Mouse (Mus musculus) urinary bladder, adult 18-20 months (tissue): Measurements from ENCODE around the gene Ilf2.

Experiments used
- DNase-seq, 2 experiments: peaks; one replicate each; pipeline ENCODE4 v3.0.0; 2022; ENCODE audit warnings: low spot score in 2 of 2, mixed read lengths in 2 of 2

Ilf2 gene

DNA sequence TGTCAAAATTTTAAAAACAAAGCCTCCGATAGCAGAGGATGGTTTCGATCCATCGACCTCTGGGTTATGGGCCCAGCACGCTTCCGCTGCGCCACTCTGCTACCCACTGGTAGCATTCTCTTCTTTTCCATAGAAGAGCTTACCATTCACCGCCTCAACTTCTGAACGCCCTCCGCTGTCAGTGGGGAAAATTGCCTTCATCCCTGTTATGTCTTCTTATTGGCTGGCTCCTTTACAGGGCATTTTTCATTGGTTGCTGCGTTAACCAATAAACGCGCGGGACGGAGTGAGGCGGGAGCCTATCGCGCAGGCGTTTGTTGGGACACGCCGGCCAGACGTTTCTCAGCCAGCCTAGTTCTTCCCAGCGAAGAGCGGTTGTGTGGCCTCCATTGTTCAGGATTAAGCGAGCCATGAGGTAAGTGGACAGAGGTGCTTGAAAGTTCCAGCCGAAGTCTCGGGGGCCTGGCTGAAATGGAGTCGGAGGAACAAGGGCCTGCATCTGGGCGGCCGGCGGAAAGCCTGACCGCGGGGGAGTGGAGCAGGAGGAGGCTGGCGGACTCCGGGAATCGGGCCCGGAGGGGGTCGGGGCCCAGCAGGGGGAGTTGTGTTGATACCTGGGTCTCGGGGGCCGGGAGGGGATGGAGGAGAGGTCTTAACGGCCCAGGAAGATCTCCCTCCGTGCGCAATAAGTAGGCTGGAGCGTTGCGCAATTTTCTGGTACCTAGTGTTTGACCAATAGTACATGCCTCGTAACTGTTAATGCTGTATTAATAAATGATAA, at the start of gene Ilf2:
Gene Ilf2, plus strand, starts transcription at position 296 of the 781 bp plus-strand sequence.
- peak; percentile 83 to 93 for DNase-seq

GRCm38 (mm10) chr3:90427574-90427973, 48.4 kb upstream of the Ilf2 start:
- DNase-seq, result no peak

DNA sequence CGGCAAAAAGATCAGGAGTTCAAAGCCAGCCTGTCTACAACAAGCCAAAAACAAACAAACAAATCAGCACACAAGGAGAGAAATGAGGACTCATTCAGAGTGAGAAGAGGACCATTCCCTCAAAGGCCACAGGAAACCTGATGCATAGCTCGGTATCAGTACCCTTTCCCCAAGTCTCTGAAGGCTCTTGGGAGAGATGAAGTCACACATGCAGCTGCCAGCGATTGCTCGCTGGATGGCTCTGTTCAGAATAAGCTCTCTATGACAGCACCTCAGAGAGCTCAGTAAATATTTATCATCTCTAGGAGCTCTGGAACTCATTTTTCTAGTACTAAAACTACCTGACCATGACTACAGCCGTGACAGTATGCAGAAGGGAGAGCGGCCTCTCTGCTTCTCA, 47.7 kb upstream of the Ilf2 start:
- DNase-seq, result no peak

DNA sequence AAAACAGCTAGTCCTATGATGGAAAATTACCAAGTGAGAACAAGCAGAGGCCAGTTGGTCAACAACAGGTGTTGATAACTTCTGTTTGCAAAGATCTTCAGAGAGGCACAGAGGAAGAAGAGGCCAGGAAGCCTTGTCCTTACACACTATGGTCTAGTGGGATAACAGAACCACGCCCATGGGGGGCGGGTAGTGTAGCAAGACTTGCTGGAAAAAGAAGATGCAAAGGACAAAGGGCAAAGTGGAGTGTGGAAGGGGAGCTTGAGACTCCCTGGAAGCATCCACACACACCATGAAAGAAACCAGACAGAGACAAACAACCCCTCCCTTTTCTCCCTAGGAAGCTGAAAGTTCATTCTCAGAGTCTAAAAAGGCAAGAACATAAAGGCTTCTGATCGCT, 46.4 kb upstream of the Ilf2 start:
- DNase-seq, result no peak

GRCm38 (mm10) chr3:90432348-90432747, 43.6 kb upstream of the Ilf2 start:
- DNase-seq, result no peak

DNA sequence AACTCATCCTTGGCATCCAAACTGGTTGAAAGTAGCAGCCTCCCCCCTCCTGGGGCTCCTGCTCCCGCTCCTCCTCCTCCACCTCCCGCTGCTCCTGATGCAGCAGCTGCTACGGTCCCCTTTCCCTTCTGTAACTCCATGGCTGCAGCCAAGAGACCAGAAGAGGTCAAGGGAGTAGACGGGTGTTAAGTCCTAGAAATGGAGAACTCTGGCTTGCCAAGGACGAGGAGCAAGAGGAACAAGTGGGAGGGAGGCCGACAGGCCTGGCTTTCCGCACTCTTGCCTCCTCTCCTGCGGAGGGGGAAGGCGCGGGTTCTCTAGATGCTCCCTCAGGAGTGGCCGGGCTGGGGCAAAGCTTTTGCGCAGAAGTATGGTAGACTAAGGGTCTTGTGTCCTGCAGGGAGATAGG, 43.1 kb upstream of the Ilf2 start:
- DNase-seq, result no peak

DNA sequence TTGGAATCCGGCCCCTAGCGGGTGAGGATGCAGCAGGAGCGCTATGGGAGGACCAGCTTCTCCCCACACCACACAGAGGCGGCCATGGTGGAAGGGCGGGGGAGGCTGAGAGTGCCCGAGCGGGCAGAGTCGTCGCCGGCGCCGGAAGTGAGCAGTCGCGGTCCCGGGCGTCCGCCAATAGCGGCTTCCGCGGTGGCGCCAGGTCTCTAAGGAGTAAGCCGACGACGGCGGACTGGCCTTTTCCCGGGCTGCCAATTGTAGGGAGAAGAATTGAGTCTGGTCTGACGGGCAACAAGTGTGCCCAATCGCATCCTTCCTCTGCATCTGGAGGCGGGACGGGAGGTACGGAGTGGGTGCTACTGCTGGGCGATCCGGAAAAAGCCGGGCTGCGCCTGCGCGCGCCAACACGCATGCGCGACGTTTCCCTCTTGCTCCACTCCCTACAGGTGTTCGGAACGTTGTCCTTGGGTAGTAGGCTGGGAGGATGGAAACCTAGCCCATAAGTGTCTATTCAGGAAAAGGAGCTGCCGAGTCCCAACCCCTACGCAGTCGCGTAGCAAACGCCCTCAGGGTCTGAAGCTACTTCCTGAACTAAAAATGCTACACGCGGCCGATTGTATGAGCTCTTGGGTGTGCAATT, 42.4 kb upstream of the Ilf2 start, which contains the start of gene Ints3:
Gene Ints3, minus strand, starts transcription at position 242 of the 640 bp plus-strand sequence.
- peak; percentile 100 for DNase-seq

DNA sequence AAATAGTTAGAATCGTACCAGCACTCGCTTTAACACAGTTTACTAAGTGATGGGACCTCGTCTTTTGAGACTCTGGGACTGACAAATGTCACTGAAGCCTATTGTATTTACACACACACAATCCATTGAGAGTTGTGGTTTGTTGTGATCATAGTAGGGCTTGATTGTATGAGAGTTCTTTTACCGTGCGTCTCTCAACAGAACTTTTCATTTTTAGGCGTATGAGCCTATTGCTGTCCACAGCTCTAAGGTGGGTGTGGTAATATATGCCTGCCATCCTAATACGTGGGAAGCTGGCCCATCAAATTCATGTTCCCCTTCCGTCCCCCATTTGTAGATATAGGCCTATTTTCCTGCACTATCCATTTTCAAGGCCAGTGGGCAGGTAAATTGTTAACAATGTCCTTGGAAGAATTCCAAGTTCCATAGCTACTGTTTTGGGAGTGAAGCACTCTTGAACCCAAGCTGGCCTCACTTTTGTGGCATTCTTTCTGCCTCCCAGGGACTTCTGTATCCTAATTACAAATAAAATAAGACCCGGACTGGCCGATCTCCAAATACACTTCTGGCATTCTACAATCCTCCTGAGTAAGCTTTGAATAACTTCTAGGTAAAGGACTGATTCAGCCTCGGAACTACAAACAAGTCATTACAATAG, 41.7 kb upstream of the Ilf2 start:
- no peak for DNase-seq

DNA sequence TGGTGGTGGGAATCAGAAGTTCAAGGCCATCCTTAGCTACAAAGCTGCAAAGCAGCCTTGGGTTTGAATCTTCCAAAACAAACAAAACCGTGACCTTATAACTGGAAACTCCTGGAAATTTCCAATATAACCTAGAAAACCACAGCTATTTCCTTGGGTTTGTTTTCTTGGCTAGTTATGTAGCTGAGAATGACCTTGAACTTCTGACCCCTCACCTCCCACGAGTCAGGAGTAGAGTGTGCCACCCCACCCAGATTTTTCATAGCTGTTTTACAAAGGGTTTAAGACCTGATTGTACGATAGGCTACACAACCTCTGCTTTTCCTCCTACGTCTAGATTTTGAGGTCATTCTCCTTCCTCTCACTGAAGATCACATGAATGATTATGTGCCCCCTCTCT, 38.8 kb upstream of the Ilf2 start:
- no peak for DNase-seq

GRCm38 (mm10) chr3:90440756-90441155, 35.2 kb upstream of the Ilf2 start:
- no peak for DNase-seq

DNA sequence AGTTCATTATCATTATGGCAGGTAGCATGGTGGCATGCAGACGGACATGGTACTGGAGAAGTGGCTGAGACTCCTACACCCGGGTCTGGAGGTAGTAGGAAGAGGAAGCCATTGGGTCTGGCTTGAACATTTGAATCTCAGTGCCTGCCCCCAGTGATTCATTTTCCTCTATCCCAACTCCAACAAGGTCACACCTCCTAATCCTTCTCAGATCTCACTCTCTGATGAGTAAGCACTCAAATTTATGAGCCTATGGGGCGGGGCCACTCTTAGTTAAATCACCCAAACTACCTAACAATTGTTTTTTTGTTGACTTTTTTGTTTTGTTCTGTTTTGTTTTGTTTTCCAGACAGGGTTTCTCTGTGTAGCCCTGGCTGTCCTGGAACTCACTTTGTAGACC, 31.9 kb upstream of the Ilf2 start:
- no peak for DNase-seq

- no peak for DNase-seq
Measured at GRCm38 (mm10) chr3:90445417-90446200, 30.3 kb upstream of the Ilf2 start.

DNA sequence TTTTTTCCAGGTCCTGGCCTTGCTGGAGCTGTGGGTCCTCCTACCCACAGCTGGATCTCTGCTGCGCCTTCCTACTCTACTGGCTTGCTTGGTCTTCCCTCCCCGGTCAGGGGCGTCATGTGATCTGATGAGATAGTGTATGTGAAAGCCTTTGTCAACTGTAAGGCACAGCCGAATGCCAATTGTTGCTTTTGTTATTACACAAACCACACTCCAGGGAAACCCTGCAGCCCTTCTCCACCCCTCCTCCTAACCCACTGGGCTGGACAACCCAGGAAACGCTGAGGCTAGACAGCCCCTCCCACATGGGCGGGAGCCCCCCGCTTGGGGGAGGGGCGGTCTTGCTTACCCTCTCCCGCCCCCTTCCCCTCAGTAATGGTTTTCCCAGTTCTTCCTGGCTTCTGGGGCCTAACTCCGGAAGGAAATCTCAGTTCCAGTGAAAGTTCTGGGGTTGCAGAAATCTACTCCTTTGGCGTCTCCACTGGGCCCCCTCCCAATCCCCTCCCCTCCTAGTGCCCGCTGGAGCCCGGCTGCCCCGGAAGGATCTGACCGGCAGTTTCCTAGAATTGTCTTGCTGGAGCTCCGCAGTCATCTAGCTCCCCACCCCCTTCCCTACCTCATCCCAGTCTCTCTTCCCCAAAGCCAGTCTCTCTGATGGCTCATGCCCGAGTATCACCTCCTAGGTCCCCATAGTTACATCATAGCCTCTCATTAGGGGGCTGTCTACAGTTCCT, 29.4 kb upstream of the Ilf2 start:
- DNase-seq, result peak; percentile 43 to 83

- no peak for DNase-seq
Measured at GRCm38 (mm10) chr3:90447123-90447494, 28.8 kb upstream of the Ilf2 start.

DNA sequence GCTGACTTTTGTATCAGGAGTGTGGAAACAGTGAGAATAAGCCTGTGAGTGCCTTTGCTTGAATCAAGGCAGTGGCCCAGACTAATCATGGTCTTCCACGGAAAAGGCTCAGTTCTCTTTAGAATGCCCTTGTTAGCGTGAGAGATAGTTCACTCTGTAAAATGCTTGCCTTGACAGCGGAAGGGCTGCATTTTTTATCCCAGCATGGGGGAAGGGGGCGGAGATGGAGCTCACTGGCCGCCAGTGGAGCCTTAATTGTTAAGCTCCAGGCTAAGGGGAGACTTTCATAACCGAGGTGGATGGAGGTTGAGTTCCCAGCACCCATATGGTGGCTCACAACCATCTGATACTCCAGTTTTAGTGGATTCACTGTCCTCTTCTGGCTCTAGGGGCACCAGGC, 27.3 kb upstream of the Ilf2 start:
- no peak for DNase-seq

GRCm38 (mm10) chr3:90450874-90451273, 25.1 kb upstream of the Ilf2 start:
- no peak for DNase-seq

GRCm38 (mm10) chr3:90451396-90452095, 24.4 kb upstream of the Ilf2 start:
- DNase-seq, result no peak

- no peak for DNase-seq
Measured at GRCm38 (mm10) chr3:90454931-90455330, 21.0 kb upstream of the Ilf2 start.

DNA sequence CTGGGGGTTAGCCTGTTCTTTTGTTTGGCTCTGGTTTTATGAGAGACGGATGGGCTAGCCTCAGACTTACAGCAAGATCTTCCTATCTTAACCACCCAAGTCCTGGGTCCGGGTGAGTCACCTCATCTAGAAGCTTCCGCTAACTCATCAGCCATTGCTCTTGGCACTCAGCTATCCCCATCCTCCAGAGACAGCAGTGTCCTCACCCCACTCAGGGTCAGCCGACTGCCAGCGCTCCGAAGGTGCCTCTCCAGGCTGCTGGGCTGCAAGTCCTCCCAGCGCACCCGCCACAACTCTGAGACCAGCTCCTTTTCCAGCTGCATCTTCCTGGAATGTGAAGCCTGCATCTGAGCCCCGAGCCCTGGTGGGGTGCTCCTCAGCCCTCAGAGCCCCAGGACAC, 16.2 kb upstream of the Ilf2 start:
- DNase-seq, result no peak

- no peak for DNase-seq
Measured at GRCm38 (mm10) chr3:90460315-90460714, 15.6 kb upstream of the Ilf2 start.

- DNase-seq, result no peak
Measured at GRCm38 (mm10) chr3:90461935-90462334, 14.0 kb upstream of the Ilf2 start.
